Mouse (Mus musculus) small intestine, adult 2 months (tissue): Measurements from ENCODE around the gene Atl3. TPM values are rescaled to one million over a fixed set of nuclear protein-coding genes. Genes with fewer than 3 reads are reported as not detected.

ENCODE experiments used
- H3K27ac ChIP-seq: fragments of 200-500 bp; 2 replicates; pipeline ENCODE4 v1.5.1; 2012; ENCODE audit warnings: low read depth, low read length, control low read depth, inconsistent platforms; ENCODE audit not compliant: insufficient read depth
- H3K27me3 ChIP-seq: fragments of 200-500 bp; 2 replicates; pipeline ENCODE4 v1.6.1; 2012; ENCODE audit warnings: mild to moderate bottlenecking, moderate library complexity, low read length, inconsistent platforms; ENCODE audit not compliant: control insufficient read depth, insufficient read depth
- H3K36me3 ChIP-seq: fragments of 200-500 bp; 2 replicates; pipeline ENCODE4 v1.6.1; 2012; ENCODE audit warnings: mild to moderate bottlenecking, low read length, control low read depth, inconsistent platforms; ENCODE audit not compliant: control insufficient read depth, insufficient read depth
- H3K4me1 ChIP-seq: fragments of 200-500 bp; 2 replicates; pipeline ENCODE4 v1.6.1; 2012; ENCODE audit warnings: low read length, inconsistent platforms, mixed read lengths; ENCODE audit not compliant: control insufficient read depth, insufficient read depth, insufficient read length
- H3K4me3 ChIP-seq: fragments of 200-500 bp; 2 replicates; pipeline ENCODE4 v1.5.1; 2012; ENCODE audit warnings: low read depth, mild to moderate bottlenecking, control low read depth, inconsistent platforms, low read length, moderate library complexity
- CTCF ChIP-seq: fragments of 200-500 bp; IDR thresholded peaks from 2 replicates; pipeline ENCODE4 v1.5.1; 2012; ENCODE audit warnings: low read depth, mild to moderate bottlenecking, control low read depth, inconsistent platforms, low read length, moderate library complexity, mixed read lengths; ENCODE audit not compliant: insufficient replicate concordance, insufficient read length; ENCODE audit errors: extremely low read depth
- POLR2A ChIP-seq: fragments of 200-500 bp; IDR thresholded peaks from 2 replicates; pipeline ENCODE4 v1.6.1; 2012; ENCODE audit warnings: low read depth, mild to moderate bottlenecking, control low read depth, inconsistent platforms, low read length, moderate library complexity
- WGBS: fragments of 180-500 bp; shearing (Covaris S2); methylation state at CpG from one replicate; pipeline ENCODE4 v1.1.7; 2018; 5-methylcytosine and 5-hydroxymethylcytosine counted together
- polyA plus RNA-seq: library from polyadenylated mRNA; depleted of rRNA; stranded (reverse); fragments of >200 nt; gene quantifications from 2 replicates; pipeline ENCODE4 v1.2.3, GENCODE M21; 2012

Gene Atl3
- polyA plus RNA-seq, 1 experiment: 2.6 TPM

GRCm38 (mm10) chr19:7551550-7552300 lies 57.9 kb downstream of the Atl3 start:
- no peak for TF ChIP-seq POLR2A
- no peak for TF ChIP-seq CTCF
- no peaks in the 10 kb centered on the region for H3K4me1 ChIP-seq
- no peaks in the 10 kb centered on the region for H3K27me3 ChIP-seq
- WGBS: 39% methylated on average over 4 of the region's 4 CpGs
- H3K4me3 ChIP-seq: no peak overlapping the region
- no peaks in the 10 kb centered on the region for H3K36me3 ChIP-seq
- no peak overlapping the region for H3K27ac ChIP-seq

GRCm38 (mm10) chr19:7552301-7552673 lies 58.4 kb downstream of the Atl3 start:
- H3K27me3 ChIP-seq: no peaks in the 10 kb centered on the region
- no peaks in the 10 kb centered on the region for H3K4me1 ChIP-seq
- no peak overlapping the region for H3K27ac ChIP-seq
- no peak overlapping the region for H3K4me3 ChIP-seq
- H3K36me3 ChIP-seq: no peaks in the 10 kb centered on the region
- WGBS: 89% methylated on average over 2 of the region's 2 CpGs
- TF ChIP-seq CTCF (no peak), POLR2A (no peak)

GRCm38 (mm10) chr19:7553441-7553840 lies 59.6 kb downstream of the Atl3 start:
- Histone ChIP-seq H3K27ac (no peak overlapping the region), H3K4me1 (no peaks in the 10 kb centered on the region), H3K36me3 (no peaks in the 10 kb centered on the region), H3K4me3 (no peak overlapping the region), H3K27me3 (no peaks in the 10 kb centered on the region)
- TF ChIP-seq POLR2A: no peak
- TF ChIP-seq CTCF: no peak

- peaks cover 7% of the 10 kb centered on the region; the same call in 1 of the 2 replicates for H3K4me1 ChIP-seq
- TF ChIP-seq POLR2A (no peak), CTCF (no peak)
- no peak overlapping the region for H3K27ac ChIP-seq
- no peak overlapping the region for H3K4me3 ChIP-seq
- no peaks in the 10 kb centered on the region for H3K27me3 ChIP-seq
- H3K36me3 ChIP-seq: no peaks in the 10 kb centered on the region
- WGBS: 53% methylated on average over 4 of the region's 4 CpGs
Observed at GRCm38 (mm10) chr19:7554881-7555280, 61.0 kb downstream of the Atl3 start.

GRCm38 (mm10) chr19:7556641-7557040 lies 62.8 kb downstream of the Atl3 start:
- Histone ChIP-seq H3K4me1 (peaks cover 11% of the 10 kb centered on the region), H3K27ac (no peak overlapping the region), H3K4me3 (no peak overlapping the region), H3K27me3 (no peaks in the 10 kb centered on the region), H3K36me3 (no peaks in the 10 kb centered on the region)
- 100% methylated on average over 1 of the region's 1 CpGs for WGBS
- TF ChIP-seq POLR2A: no peak
- TF ChIP-seq CTCF: no peak

- under 1% methylated on average over 27 of the region's 27 CpGs for WGBS
- TF ChIP-seq CTCF (0 out of 2 replicates have a peak, but pooled peaks have one; percentile 14), POLR2A (peak; percentile 81)
- Histone ChIP-seq H3K36me3 (no peaks in the 10 kb centered on the region), H3K4me1 (peaks cover 18% of the 10 kb centered on the region), H3K27ac (peak within 1 kb of the TSS; percentile 62), H3K27me3 (no peaks in the 10 kb centered on the region), H3K4me3 (peak within 1 kb of the TSS; percentile 77)
Observed at GRCm38 (mm10) chr19:7557328-7557822, 63.5 kb downstream of the Atl3 start, which contains the start of gene Pla2g16. Gene Pla2g16 (plus strand): TSS chr19:7557459.

GRCm38 (mm10) chr19:7557844-7558243 lies 64.0 kb downstream of the Atl3 start:
- 0% methylated on average over 4 of the region's 4 CpGs for WGBS
- Histone ChIP-seq H3K36me3 (no peaks in the 10 kb centered on the region), H3K27me3 (no peaks in the 10 kb centered on the region), H3K27ac (peak overlapping the region; percentile 62), H3K4me1 (peaks cover 20% of the 10 kb centered on the region), H3K4me3 (peak overlapping the region; percentile 77)
- TF ChIP-seq CTCF (no peak), POLR2A (no peak)
